Mouse (Mus musculus): ENCODE results near the gene Sema3b. TPM values are rescaled to one million over a fixed set of nuclear protein-coding genes. Genes with fewer than 3 reads are reported as not detected.
A peak's percentile ranks its signal among the peaks of the same experiment; 100 is the strongest.

The Sema3b gene
- polyA plus RNA-seq (2015; fragmentation: Nextera tagmentation; extraction: Ambion mirVana), result 50.4 and 54.9 TPM in 2 replicates

DNA sequence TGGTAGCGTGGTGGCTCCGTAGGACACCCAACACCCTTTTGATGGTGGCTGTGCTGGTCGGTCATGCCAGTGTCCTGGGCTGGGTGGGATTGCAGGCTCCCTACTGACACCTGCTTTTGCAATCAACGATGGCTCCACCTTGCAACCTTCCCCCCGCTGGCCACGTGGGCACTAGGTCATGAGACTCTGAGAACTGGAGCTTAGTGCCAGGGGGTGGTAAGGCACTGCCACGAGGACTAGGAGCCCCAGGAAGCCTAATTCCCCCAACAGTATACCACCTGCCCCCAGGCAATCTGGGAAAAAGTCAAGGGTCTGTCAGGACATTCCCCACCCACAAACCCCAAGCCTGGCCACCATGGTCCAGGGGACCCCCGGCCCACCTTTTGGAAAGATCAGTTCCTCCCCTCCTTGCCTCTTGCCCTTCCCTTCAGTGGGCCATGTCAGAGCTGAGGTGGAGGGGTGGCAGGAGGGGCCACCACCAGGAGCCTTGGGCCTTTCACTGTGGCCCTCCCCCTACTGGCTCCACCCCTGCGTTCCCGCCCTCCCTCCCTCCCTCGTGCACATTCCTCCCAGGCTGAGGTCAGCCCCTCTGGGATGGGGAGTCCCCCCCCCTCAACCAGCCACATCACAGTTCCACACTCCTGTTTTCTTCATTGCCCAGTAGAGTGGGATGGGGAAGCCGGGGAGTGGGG is at the start of gene Sema3b:
Gene Sema3b (minus strand): TSS at position 489 of the 692 bp plus-strand sequence.
- no peaks in the 10 kb centered on the region for H3K36me3 ChIP-seq (ENCODE audit: control insufficient read depth, insufficient read depth, low read length)
- peak within 1 kb of the TSS; percentile 24; the same call in 1 of the 2 replicates for H3K4me2 ChIP-seq (ENCODE audit: low read depth, low read length)
- H3K27ac ChIP-seq (ENCODE audit: low read length), result peak within 1 kb of the TSS; percentile 92
- H3K9ac ChIP-seq (ENCODE audit: low read depth, low read length), result peak within 1 kb of the TSS; percentile 73
- WGBS, result 44% methylated on average over 12 of the region's 12 CpGs
- no peaks in the 10 kb centered on the region for H3K27me3 ChIP-seq (replicated peaks; ENCODE audit: control insufficient read depth, insufficient read depth, low read length)
- H3K4me3 ChIP-seq (ENCODE audit: low read length), result no peak within 1 kb of the TSS
- no peaks in the 10 kb centered on the region for H3K9me3 ChIP-seq (ENCODE audit: control insufficient read depth, low read length)
- peaks cover 55% of the 10 kb centered on the region for H3K4me1 ChIP-seq (ENCODE audit: control insufficient read depth, insufficient read depth, low read length)
- no peak for ATAC-seq

DNA sequence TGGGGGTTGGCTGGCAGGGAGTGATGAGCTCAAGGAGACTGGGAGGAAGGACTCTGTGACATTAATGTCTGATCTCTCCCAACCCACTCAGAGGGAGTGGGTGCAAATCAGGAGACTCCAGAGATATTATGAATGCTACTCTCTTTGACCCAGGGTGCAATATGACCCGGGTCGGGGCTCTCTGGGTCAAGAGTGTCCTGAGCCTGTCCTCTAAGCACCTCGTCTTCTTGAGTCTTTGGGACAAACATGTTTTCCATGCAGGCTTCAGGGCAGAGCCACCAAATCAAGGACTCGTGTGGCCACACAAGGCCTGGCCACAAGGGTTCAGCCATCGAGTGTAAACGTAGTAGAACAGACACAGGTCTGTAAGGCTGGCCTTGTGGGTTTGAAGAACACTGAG is 49.1 kb upstream of the Sema3b start:
- WGBS, result 86% methylated on average over 6 of the region's 6 CpGs
- no peaks in the 10 kb centered on the region for H3K9me3 ChIP-seq (ENCODE audit: control insufficient read depth, low read length)
- H3K27ac ChIP-seq (ENCODE audit: low read length), result no peak overlapping the region
- H3K4me1 ChIP-seq (ENCODE audit: control insufficient read depth, insufficient read depth, low read length), result peaks cover 12% of the 10 kb centered on the region
- no peak overlapping the region for H3K4me2 ChIP-seq (ENCODE audit: low read depth, low read length)
- H3K27me3 ChIP-seq (replicated peaks; ENCODE audit: control insufficient read depth, insufficient read depth, low read length), result no peaks in the 10 kb centered on the region
- no peak for ATAC-seq
- H3K36me3 ChIP-seq (ENCODE audit: control insufficient read depth, insufficient read depth, low read length), result no peaks in the 10 kb centered on the region
- no peak overlapping the region for H3K9ac ChIP-seq (ENCODE audit: low read depth, low read length)
- no peak overlapping the region for H3K4me3 ChIP-seq (ENCODE audit: low read length)

- Histone ChIP-seq H3K4me1 (ENCODE audit: control insufficient read depth, insufficient read depth, low read length) (peaks cover 12% of the 10 kb centered on the region), H3K27ac (ENCODE audit: low read length) (no peak overlapping the region), H3K4me2 (ENCODE audit: low read depth, low read length) (no peak overlapping the region), H3K9ac (ENCODE audit: low read depth, low read length) (no peak overlapping the region), H3K36me3 (ENCODE audit: control insufficient read depth, insufficient read depth, low read length) (no peaks in the 10 kb centered on the region), H3K4me3 (ENCODE audit: low read length) (no peak overlapping the region), H3K27me3 (replicated peaks; ENCODE audit: control insufficient read depth, insufficient read depth, low read length) (no peaks in the 10 kb centered on the region), H3K9me3 (ENCODE audit: control insufficient read depth, low read length) (no peaks in the 10 kb centered on the region)
- 87% methylated on average over 5 of the region's 5 CpGs for WGBS
- no peak for ATAC-seq
These were observed 48.1 kb upstream of the Sema3b start for GRCm38 (mm10) chr9:107657144-107657543.

DNA sequence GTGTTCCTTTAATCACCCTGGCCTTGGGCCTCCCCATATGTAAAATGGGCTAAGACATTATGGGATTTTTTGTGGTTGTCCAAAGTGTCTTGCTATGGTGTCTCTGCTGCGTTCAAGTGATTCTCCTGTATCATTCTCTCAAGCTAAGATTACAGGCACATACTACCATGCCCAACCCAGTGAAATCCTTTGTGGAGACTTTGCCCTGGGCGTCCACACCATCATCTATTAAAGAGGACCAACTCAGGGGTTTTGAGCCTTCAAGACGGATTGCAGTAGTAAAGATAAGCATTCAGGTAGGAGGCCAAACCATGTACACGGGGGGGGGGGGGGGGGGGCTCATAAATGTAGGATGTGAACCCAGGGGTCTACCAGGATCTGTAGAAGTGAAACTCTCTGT is 45.6 kb upstream of the Sema3b start:
- peak overlapping the region; percentile 65 for H3K27ac ChIP-seq (ENCODE audit: low read length)

DNA sequence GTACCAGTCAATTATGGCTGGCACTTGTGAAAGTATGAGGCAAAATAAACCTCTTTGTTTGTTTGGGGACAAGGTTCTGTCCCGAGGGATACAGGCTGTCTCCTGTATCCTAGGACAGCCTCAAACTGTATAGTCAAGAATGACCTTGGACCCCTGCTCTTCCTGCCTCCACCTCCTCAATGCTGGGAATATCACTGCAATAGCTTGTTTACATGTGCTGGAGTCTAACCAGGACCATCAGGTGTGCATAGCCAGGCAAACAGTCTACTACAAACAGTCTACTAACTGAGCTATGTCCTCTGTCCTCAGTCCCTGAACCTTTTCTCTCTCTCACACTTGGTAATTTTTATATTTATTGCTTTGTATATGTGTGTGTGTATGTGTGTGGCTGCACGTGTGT is 44.4 kb upstream of the Sema3b start:
- no peaks in the 10 kb centered on the region for H3K9me3 ChIP-seq (ENCODE audit: control insufficient read depth, low read length)
- H3K4me3 ChIP-seq (ENCODE audit: low read length), result no peak overlapping the region
- WGBS, result 68% methylated on average over 2 of the region's 2 CpGs
- peaks cover 12% of the 10 kb centered on the region for H3K4me1 ChIP-seq (ENCODE audit: control insufficient read depth, insufficient read depth, low read length)
- no peaks in the 10 kb centered on the region for H3K27me3 ChIP-seq (replicated peaks; ENCODE audit: control insufficient read depth, insufficient read depth, low read length)
- H3K27ac ChIP-seq (ENCODE audit: low read length), result no peak overlapping the region
- no peak; the same call in 1 of the 2 replicates for ATAC-seq
- no peaks in the 10 kb centered on the region for H3K36me3 ChIP-seq (ENCODE audit: control insufficient read depth, insufficient read depth, low read length)
- H3K4me2 ChIP-seq (ENCODE audit: low read depth, low read length), result no peak overlapping the region
- no peak overlapping the region for H3K9ac ChIP-seq (ENCODE audit: low read depth, low read length)

More for the DNA sequence above, 45.6 kb upstream of the Sema3b start:
- no peak overlapping the region for H3K4me2 ChIP-seq (ENCODE audit: low read depth, low read length)
- H3K9me3 ChIP-seq (ENCODE audit: control insufficient read depth, low read length), result no peaks in the 10 kb centered on the region
- H3K36me3 ChIP-seq (ENCODE audit: control insufficient read depth, insufficient read depth, low read length), result no peaks in the 10 kb centered on the region
- no peak overlapping the region for H3K4me3 ChIP-seq (ENCODE audit: low read length)
- H3K4me1 ChIP-seq (ENCODE audit: control insufficient read depth, insufficient read depth, low read length), result peaks cover 12% of the 10 kb centered on the region
- H3K9ac ChIP-seq (ENCODE audit: low read depth, low read length), result no peak overlapping the region
- peak; percentile 55 for ATAC-seq
- no peaks in the 10 kb centered on the region for H3K27me3 ChIP-seq (replicated peaks; ENCODE audit: control insufficient read depth, insufficient read depth, low read length)
- WGBS, result 55% methylated on average over 4 of the region's 4 CpGs

DNA sequence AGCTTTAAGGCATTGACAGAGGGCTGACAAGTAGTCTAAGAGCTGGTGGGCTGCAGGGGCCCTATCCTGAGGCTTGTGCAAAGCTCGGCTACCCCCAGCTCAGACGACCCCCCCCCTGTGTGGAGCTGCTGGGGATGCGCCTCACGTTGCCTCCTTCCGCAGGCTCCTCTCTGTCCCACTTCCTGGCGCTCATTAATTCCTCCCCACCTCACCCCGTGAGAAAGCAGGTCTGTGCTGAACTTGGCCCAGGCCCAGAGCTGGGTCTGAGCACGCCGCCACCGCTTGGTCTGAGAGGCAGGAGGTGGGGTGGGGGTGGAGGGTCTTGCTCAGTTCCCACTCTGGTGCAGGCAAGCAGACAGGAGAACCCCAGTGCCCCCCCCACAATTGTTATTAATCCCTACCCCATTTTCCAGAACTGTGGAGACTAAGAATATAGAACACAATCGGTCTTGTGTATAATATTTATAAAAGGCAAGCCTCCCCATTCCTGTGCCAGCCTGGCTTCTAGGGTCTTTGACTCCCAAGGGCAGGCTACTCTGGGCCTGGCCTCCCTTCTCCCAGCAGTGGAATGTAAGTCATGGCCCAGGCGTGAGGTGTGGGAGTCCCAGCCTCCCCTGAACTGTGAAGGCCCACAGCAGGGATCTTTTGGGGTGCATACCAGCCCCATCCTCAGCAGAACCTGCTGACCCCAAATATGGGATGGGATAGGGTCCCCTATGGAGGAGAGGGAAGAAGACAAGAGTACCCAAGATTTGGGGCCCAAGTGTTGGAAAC is 41.9 kb upstream of the Sema3b start:
- Histone ChIP-seq H3K9me3 (ENCODE audit: control insufficient read depth, low read length) (no peaks in the 10 kb centered on the region), H3K27me3 (replicated peaks; ENCODE audit: control insufficient read depth, insufficient read depth, low read length) (no peaks in the 10 kb centered on the region), H3K27ac (ENCODE audit: low read length) (no peak overlapping the region), H3K4me1 (ENCODE audit: control insufficient read depth, insufficient read depth, low read length) (peaks cover 11% of the 10 kb centered on the region), H3K36me3 (ENCODE audit: control insufficient read depth, insufficient read depth, low read length) (no peaks in the 10 kb centered on the region), H3K4me3 (ENCODE audit: low read length) (no peak overlapping the region), H3K4me2 (ENCODE audit: low read depth, low read length) (no peak overlapping the region), H3K9ac (ENCODE audit: low read depth, low read length) (no peak overlapping the region)
- ATAC-seq, result no peak
- 32% methylated on average over 12 of the region's 12 CpGs for WGBS

DNA sequence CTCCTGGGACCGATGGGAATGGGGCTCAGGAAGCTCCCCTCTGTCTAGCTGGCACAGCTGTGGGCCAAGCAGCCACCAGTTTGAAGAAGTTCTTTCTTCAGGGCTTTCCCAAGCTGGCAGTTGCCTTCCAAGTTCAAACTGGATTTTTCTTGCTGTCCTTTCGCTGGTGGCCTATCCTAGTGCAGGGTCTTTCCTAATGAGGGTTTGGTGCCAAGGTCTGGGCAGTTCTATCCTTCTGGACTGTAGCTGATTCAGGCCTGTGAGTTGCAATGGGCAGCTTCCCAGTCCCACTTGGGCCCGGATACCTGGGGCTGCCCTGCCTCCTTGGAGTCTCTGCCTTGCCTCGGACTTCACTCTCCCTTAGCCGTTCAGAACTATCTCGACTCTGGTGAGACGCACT is 41.2 kb upstream of the Sema3b start:
- 58% methylated on average over 7 of the region's 7 CpGs for WGBS
- Histone ChIP-seq H3K9me3 (ENCODE audit: control insufficient read depth, low read length) (no peaks in the 10 kb centered on the region), H3K4me2 (ENCODE audit: low read depth, low read length) (no peak overlapping the region), H3K4me1 (ENCODE audit: control insufficient read depth, insufficient read depth, low read length) (peaks cover 5% of the 10 kb centered on the region), H3K27me3 (replicated peaks; ENCODE audit: control insufficient read depth, insufficient read depth, low read length) (no peaks in the 10 kb centered on the region), H3K9ac (ENCODE audit: low read depth, low read length) (no peak overlapping the region), H3K36me3 (ENCODE audit: control insufficient read depth, insufficient read depth, low read length) (no peaks in the 10 kb centered on the region), H3K4me3 (ENCODE audit: low read length) (no peak overlapping the region), H3K27ac (ENCODE audit: low read length) (no peak overlapping the region)
- no peak for ATAC-seq

DNA sequence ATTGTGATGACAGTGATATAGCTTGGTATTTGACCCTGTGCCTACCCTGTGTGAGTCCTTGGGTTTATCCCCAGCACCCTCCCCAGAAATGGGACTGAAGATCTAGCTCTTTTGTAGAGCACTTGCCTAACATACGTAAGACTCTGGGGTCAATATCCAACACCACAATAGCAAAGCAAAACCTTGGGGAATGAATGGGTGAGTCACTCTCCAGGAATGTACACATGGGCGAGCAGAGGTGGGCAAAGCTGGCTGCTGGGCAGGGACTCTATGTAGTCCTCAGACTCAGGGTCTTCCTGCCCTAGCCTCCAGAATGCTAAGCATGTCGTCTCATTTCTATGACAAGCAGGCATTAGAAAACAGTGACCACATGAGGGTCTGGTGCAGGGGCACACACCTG is 39.7 kb upstream of the Sema3b start:
- H3K4me2 ChIP-seq (ENCODE audit: low read depth, low read length), result no peak overlapping the region
- H3K9ac ChIP-seq (ENCODE audit: low read depth, low read length), result no peak overlapping the region
- no peaks in the 10 kb centered on the region for H3K9me3 ChIP-seq (ENCODE audit: control insufficient read depth, low read length)
- no peak overlapping the region for H3K4me3 ChIP-seq (ENCODE audit: low read length)
- no peaks in the 10 kb centered on the region for H3K36me3 ChIP-seq (ENCODE audit: control insufficient read depth, insufficient read depth, low read length)
- WGBS, result 59% methylated on average over 3 of the region's 3 CpGs
- ATAC-seq, result no peak
- H3K4me1 ChIP-seq (ENCODE audit: control insufficient read depth, insufficient read depth, low read length), result 0 out of 2 replicates have a peak, but pooled peaks cover 4% of the 10 kb centered on the region
- H3K27me3 ChIP-seq (replicated peaks; ENCODE audit: control insufficient read depth, insufficient read depth, low read length), result no peaks in the 10 kb centered on the region
- no peak overlapping the region for H3K27ac ChIP-seq (ENCODE audit: low read length)

DNA sequence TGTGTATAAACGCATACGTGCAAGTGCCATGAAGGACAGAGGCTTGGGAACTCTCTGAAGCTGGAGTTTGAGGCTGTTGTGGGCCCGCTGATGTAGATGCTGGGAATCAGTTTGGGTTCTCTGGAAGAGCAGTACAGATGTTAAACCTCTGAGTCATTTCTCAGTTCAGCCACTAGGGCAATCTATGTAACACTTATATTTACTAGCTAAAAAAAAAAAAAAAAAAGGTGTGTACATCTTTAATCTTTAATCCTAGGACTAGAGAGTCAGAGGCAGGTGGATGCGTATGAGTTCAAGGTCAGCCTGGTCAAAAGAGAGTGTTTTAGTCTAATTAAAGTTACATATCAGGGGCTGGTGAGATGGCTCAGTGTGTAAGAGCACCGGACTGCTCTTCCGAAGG is 37.9 kb upstream of the Sema3b start:
- H3K4me2 ChIP-seq (ENCODE audit: low read depth, low read length), result no peak overlapping the region
- H3K9ac ChIP-seq (ENCODE audit: low read depth, low read length), result no peak overlapping the region
- no peaks in the 10 kb centered on the region for H3K36me3 ChIP-seq (ENCODE audit: control insufficient read depth, insufficient read depth, low read length)
- H3K27ac ChIP-seq (ENCODE audit: low read length), result no peak overlapping the region
- no peak overlapping the region for H3K4me3 ChIP-seq (ENCODE audit: low read length)
- 76% methylated on average over 6 of the region's 6 CpGs for WGBS
- no peaks in the 10 kb centered on the region for H3K9me3 ChIP-seq (ENCODE audit: control insufficient read depth, low read length)
- no peak for ATAC-seq
- H3K4me1 ChIP-seq (ENCODE audit: control insufficient read depth, insufficient read depth, low read length), result 0 out of 2 replicates have a peak, but pooled peaks cover 4% of the 10 kb centered on the region
- no peaks in the 10 kb centered on the region for H3K27me3 ChIP-seq (replicated peaks; ENCODE audit: control insufficient read depth, insufficient read depth, low read length)
